Mouse (Mus musculus) liver, adult 2 months (tissue): ENCODE measurements around the gene Zbtb49.

Experiments used
- CTCF ChIP-seq: fragments of 200-500 bp; IDR thresholded peaks from 2 replicates; pipeline ENCODE4 v1.5.1; 2011; ENCODE audit warnings: low read depth, low read length, control low read depth
- POLR2A ChIP-seq: fragments of 200-500 bp; IDR thresholded peaks from 2 replicates; pipeline ENCODE4 v1.6.1; 2011; ENCODE audit warnings: low read length, control low read depth; ENCODE audit not compliant: insufficient read depth; ENCODE audit errors: extremely low read depth

GRCm38 (mm10) chr5:38240727-38241472, 20.6 kb upstream of the Zbtb49 start:
- TF ChIP-seq CTCF = no peak
- TF ChIP-seq POLR2A = no peak
